Mouse (Mus musculus) left cerebral cortex, postnatal 14 days (tissue): ENCODE measurements around the gene Gm14325. TPM values are rescaled to one million over a fixed set of nuclear protein-coding genes. Genes with fewer than 3 reads are reported as not detected.
A peak's percentile ranks its signal among the peaks of the same experiment; 100 is the strongest.
"Not testable (repeated sequence)": the region's sequence is repeated elsewhere in the genome, so short reads cannot be mapped to it uniquely, and the experiment has no call there.

Experiments used
- DNase-seq, 2 experiments: peaks; one replicate each; pipeline ENCODE4 v3.0.0; 2021 to 2022; ENCODE audit warnings: low spot score in 2 of 2, mixed read lengths in 1 of 2
- intact Hi-C: fragments of 180-260 bp; cut with DNase I; formaldehyde crosslinking; loops from one replicate; pipeline ENCODE4 v1.15.1; 2025
- long read RNA-seq, 2 experiments: library from polyadenylated mRNA; stranded (forward); transcript quantifications; one replicate each; pipeline ENCODE4 v2.0.0; 2021
- total RNA-seq, 2 experiments: library from RNA; stranded (reverse); gene quantifications; 2 replicates each; pipeline ENCODE4 v1.2.3; 2021

Gm14325 gene
- 100 to 1,000 TPM; 132 to 134 TPM for total RNA-seq
- long read RNA-seq, experiment 1, transcript Gm14325-202 (3 exons, 310 nt) = major isoform, 63 of 68 reads
- long read RNA-seq, experiment 1, partial matches to known transcripts = 0 of 68 reads
- long read RNA-seq, experiment 1, other reads (novel, unspliced or antisense) = 4 of 68 reads
- long read RNA-seq, experiment 2, transcript Gm14325-202 (3 exons, 310 nt) = major isoform, 44 of 52 reads
- long read RNA-seq, experiment 2, partial matches to known transcripts = 1 of 52 reads
- long read RNA-seq, experiment 2, other reads (novel, unspliced or antisense) = 3 of 52 reads

GRCm38 (mm10) chr2:177839901-177840663 is at the start of gene Gm14325:
Gm14325 (minus strand) TSS chr2:177840336.
- peak; percentile 74 to 81 for DNase-seq
- intact Hi-C loops = loop anchor here (10.0 kb wide), 1 partner anchor 595 kb away; no protein-coding TSS in a partner anchor

- intact Hi-C loops, DNase-seq: not testable (repeated sequence)
These were observed 47.6 kb upstream of the Gm14325 start for GRCm38 (mm10) chr2:177887743-177888142.

- DNase-seq, intact Hi-C loops: not testable (repeated sequence)
These were observed 22.1 kb upstream of the Gm14325 start for GRCm38 (mm10) chr2:177862254-177862653.

- intact Hi-C loops, DNase-seq: not testable (repeated sequence)
These were observed 3.5 kb upstream of the Gm14325 start for GRCm38 (mm10) chr2:177843666-177844065.

GRCm38 (mm10) chr2:177836756-177837155 is 3.4 kb downstream of the Gm14325 start:
- intact Hi-C loops = loop anchor here (10.0 kb wide), 1 partner anchor 592 kb away; no protein-coding TSS in a partner anchor
- DNase-seq = not testable (repeated sequence)

GRCm38 (mm10) chr2:177835733-177836536 is 4.2 kb downstream of the Gm14325 start:
- not testable (repeated sequence) for DNase-seq
- intact Hi-C loops = loop anchor here (10.0 kb wide), 1 partner anchor 591 kb away; no protein-coding TSS in a partner anchor

- DNase-seq = peak in 1 of 2 experiments; percentile 29
- intact Hi-C loops = not testable (repeated sequence)
These were observed 18.2 kb downstream of the Gm14325 start for GRCm38 (mm10) chr2:177821952-177822351.

GRCm38 (mm10) chr2:177806170-177806569 is 34.0 kb downstream of the Gm14325 start:
- intact Hi-C loops, DNase-seq: not testable (repeated sequence)

GRCm38 (mm10) chr2:177787351-177787750 is 52.8 kb downstream of the Gm14325 start:
- intact Hi-C loops, DNase-seq: not testable (repeated sequence)

Other genes with a start within 250 kb of the Gm14325 start
- gene Gm14322, start 81.0 kb downstream of the Gm14325 start, total RNA-seq = 10 to 100 TPM; 23.9 to 25.4 TPM
- 1 to 10 TPM; 3.6 to 6.6 TPM for gene Gm14327, start 56.8 kb upstream of the Gm14325 start, total RNA-seq
- gene Zfp972, start 85.3 kb upstream of the Gm14325 start, total RNA-seq = under 1 TPM in 1 of 2 experiments, not detected in 1; 0.94 TPM
- 10 to 100 TPM; 49.9 to 51.2 TPM for gene Gm14326, start 117.0 kb upstream of the Gm14325 start, total RNA-seq
- gene Zfp971, start 182.9 kb upstream of the Gm14325 start, total RNA-seq = 10 to 100 TPM; 19.4 to 23.2 TPM
- 10 to 100 TPM; 19.6 to 20.2 TPM for gene Zfp931, start 238.1 kb upstream of the Gm14325 start, total RNA-seq